Mouse (Mus musculus) layer of hippocampus, postnatal 10 days (tissue): Measurements from ENCODE around the gene Ubap2l. TPM values are rescaled to one million over a fixed set of nuclear protein-coding genes. Genes with fewer than 3 reads are reported as not detected.

ENCODE experiments used
- DNase-seq, 2 experiments: peaks; one replicate each; pipeline ENCODE4 v3.0.0; 2021; ENCODE audit warnings: low spot score in 2 of 2
- long read RNA-seq: library from polyadenylated mRNA; stranded (forward); transcript quantifications from one replicate; pipeline ENCODE4 v2.0.0, GENCODE M21; 2023
- total RNA-seq, 2 experiments: library from RNA; stranded (reverse); gene quantifications; 2 replicates each; pipeline ENCODE4 v1.2.3; 2021

Ubap2l gene
- total RNA-seq, result 100 to 1,000 TPM; 146 to 188 TPM
- long read RNA-seq, partial matches to known transcripts, result 21 of 92 reads
- long read RNA-seq, other reads (novel, unspliced or antisense), result 66 of 92 reads

GRCm38 (mm10) chr3:90052351-90053241, at the start of gene Ubap2l:
Gene Ubap2l, minus strand, starts transcription at chr3:90052628.
- DNase-seq, result peak; percentile 91

- no peak for DNase-seq
Measured at GRCm38 (mm10) chr3:90101673-90102072, 49.2 kb upstream of the Ubap2l start.

- DNase-seq, result no peak
Measured at GRCm38 (mm10) chr3:90101010-90101409, 48.6 kb upstream of the Ubap2l start.

- no peak for DNase-seq
Measured at GRCm38 (mm10) chr3:90097928-90098327, 45.5 kb upstream of the Ubap2l start.

GRCm38 (mm10) chr3:90094453-90094852, 42.0 kb upstream of the Ubap2l start:
- DNase-seq, result no peak

GRCm38 (mm10) chr3:90090892-90091291, 38.5 kb upstream of the Ubap2l start:
- no peak for DNase-seq

- DNase-seq, result no peak
Measured at GRCm38 (mm10) chr3:90088617-90089016, 36.2 kb upstream of the Ubap2l start.

GRCm38 (mm10) chr3:90086068-90086467, 33.6 kb upstream of the Ubap2l start:
- DNase-seq, result no peak

GRCm38 (mm10) chr3:90085281-90085680, 32.9 kb upstream of the Ubap2l start:
- no peak for DNase-seq

- peak in 1 of 2 experiments; percentile 25 for DNase-seq
Measured at GRCm38 (mm10) chr3:90084790-90085189, 32.4 kb upstream of the Ubap2l start.

GRCm38 (mm10) chr3:90083698-90084324, 31.4 kb upstream of the Ubap2l start:
- DNase-seq, result peak in 1 of 2 experiments; percentile 34

GRCm38 (mm10) chr3:90083034-90083433, 30.6 kb upstream of the Ubap2l start:
- no peak for DNase-seq

- DNase-seq, result no peak
Measured at GRCm38 (mm10) chr3:90081365-90082240, 29.2 kb upstream of the Ubap2l start.

- DNase-seq, result no peak
Measured at GRCm38 (mm10) chr3:90080498-90080863, 28.1 kb upstream of the Ubap2l start.

- peak; percentile 57 to 68 for DNase-seq
Measured at GRCm38 (mm10) chr3:90079763-90080497, 27.5 kb upstream of the Ubap2l start.

- peak; percentile 87 to 90 for DNase-seq
Measured at GRCm38 (mm10) chr3:90079133-90079762, 26.8 kb upstream of the Ubap2l start.

- no peak for DNase-seq
Measured at GRCm38 (mm10) chr3:90078224-90078623, 25.8 kb upstream of the Ubap2l start.

- peak; percentile 88 to 89 for DNase-seq
Measured at GRCm38 (mm10) chr3:90076921-90077716, 24.7 kb upstream of the Ubap2l start.

GRCm38 (mm10) chr3:90072294-90072693, 19.9 kb upstream of the Ubap2l start, which contains the start of gene Tpm3:
Gene Tpm3, plus strand, starts transcription at chr3:90072649.
- DNase-seq, result no peak
